Comparison of ENCODE assay signal across 15 mouse cellular contexts in the genomic region with DNA sequence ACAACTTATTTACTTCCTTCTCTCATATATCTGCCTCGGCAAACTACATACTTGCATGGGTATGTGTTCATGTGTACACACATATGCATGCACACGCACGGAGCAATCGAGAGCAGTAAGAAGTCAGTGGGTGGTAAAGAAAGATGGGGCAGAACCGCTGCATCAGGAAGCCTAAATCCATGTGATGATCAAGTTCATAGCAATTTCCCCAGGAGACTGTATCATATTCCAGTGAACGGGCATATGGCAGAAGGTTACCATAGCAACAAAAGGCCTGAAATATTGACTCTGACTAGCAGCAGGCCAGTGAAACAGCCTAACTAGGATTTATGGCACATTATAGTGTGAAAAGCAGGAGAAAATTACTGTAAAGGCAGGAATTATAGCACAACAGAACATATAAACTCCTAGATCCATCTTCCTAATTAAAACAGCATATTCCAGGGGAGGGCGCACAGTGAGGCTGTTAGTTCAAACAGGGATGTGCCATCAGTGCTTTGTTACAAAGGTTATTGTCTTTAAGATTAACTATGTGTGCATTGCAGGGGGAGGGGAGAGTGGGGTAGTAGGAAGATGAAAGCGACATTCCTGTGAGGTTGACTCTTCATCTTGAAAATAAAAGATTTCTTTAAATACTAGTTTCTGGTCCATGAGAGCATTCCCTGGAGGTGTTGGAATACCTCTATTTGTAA.
DNase-seq lines count a peak whose midpoint lies in the region; ATAC-seq and TF ChIP-seq lines count a peak whose summit lies in the region.
"Had no signal": no experiment of that assay in that cellular context is flagged by ENCODE, and none has a peak within 500 bp of the region (broad histone marks: within the 10 kb centered on the region; RNA-seq: fewer than 3 reads in every experiment).

No protein-coding gene starts in this region.

- H3K36me3 ChIP-seq in hindbrain, embryonic 11.5 days (ENCODE audit: control insufficient read depth, insufficient read depth, low read length): no peaks in the 10 kb centered on the region
- no peaks in the 10 kb centered on the region for H3K36me3 ChIP-seq in hindbrain, embryonic 10.5 days
- H3K36me3 ChIP-seq in hindbrain, embryonic 12.5 days: no peaks in the 10 kb centered on the region
- no peaks in the 10 kb centered on the region for H3K36me3 ChIP-seq in midbrain, embryonic 14.5 days (ENCODE audit: control insufficient read depth, insufficient read depth, low read length)
- no peaks in the 10 kb centered on the region for H3K36me3 ChIP-seq in liver, postnatal 0 days (replicated peaks; ENCODE audit: insufficient read depth, low read length)
- H3K36me3 ChIP-seq: G1E; kidney, embryonic 15.5 days; liver, embryonic 15.5 days had no signal

- H3K4me3 ChIP-seq in hindbrain, embryonic 11.5 days (ENCODE audit: low read depth, low read length): no peak overlapping the region
- no peak overlapping the region for H3K4me3 ChIP-seq in hindbrain, embryonic 10.5 days
- no peak overlapping the region for H3K4me3 ChIP-seq in hindbrain, embryonic 12.5 days
- H3K4me3 ChIP-seq in midbrain, embryonic 14.5 days (replicated peaks; ENCODE audit: low read depth, low read length): no peak overlapping the region
- H3K4me3 ChIP-seq in liver, postnatal 0 days (ENCODE audit: low read depth, low read length): no peak overlapping the region
- H3K4me3 ChIP-seq: kidney, embryonic 15.5 days; liver, embryonic 15.5 days had no signal

- peak; percentile 80 for ATAC-seq in hindbrain, embryonic 11.5 days (ENCODE audit: low FRiP score)
- ATAC-seq in hindbrain, embryonic 12.5 days (ENCODE audit: low FRiP score): peak; percentile 79
- ATAC-seq in midbrain, embryonic 14.5 days (ENCODE audit: low FRiP score, low TSS enrichment): no peak; the same call in 1 of the 2 replicates
- ATAC-seq in liver, postnatal 0 days: no peak

- H3K4me1 ChIP-seq in hindbrain, embryonic 11.5 days (replicated peaks; ENCODE audit: control insufficient read depth, insufficient read depth, low read length): no peaks in the 10 kb centered on the region
- 0 out of 2 replicates have a peak, but pooled peaks cover 5% of the 10 kb centered on the region for H3K4me1 ChIP-seq in hindbrain, embryonic 10.5 days (replicated peaks)
- peaks cover 8% of the 10 kb centered on the region for H3K4me1 ChIP-seq in hindbrain, embryonic 12.5 days
- H3K4me1 ChIP-seq in midbrain, embryonic 14.5 days (ENCODE audit: control insufficient read depth, insufficient read depth, low read length): peaks cover 3% of the 10 kb centered on the region; the same call in 1 of the 2 replicates
- no peaks in the 10 kb centered on the region for H3K4me1 ChIP-seq in liver, postnatal 0 days (ENCODE audit: insufficient read depth)
- H3K4me1 ChIP-seq: kidney, embryonic 15.5 days; liver, embryonic 15.5 days had no signal

- TF ChIP-seq CTCF in liver, postnatal 0 days (IDR thresholded peaks at IDR 0.05; ENCODE audit: low read depth): no peak

- no peak overlapping the region for H3K4me2 ChIP-seq in hindbrain, embryonic 11.5 days (replicated peaks; ENCODE audit: low read depth, low read length)
- no peak overlapping the region for H3K4me2 ChIP-seq in hindbrain, embryonic 12.5 days (replicated peaks)
- H3K4me2 ChIP-seq in midbrain, embryonic 14.5 days (ENCODE audit: low read length): no peak overlapping the region
- no peak overlapping the region for H3K4me2 ChIP-seq in liver, postnatal 0 days (ENCODE audit: low read depth, low read length)
- H3K4me2 ChIP-seq: kidney, embryonic 15.5 days; liver, embryonic 15.5 days had no signal

- 69% methylated on average over 8 of the region's 8 CpGs for WGBS in hindbrain, embryonic 11.5 days
- WGBS in hindbrain, embryonic 10.5 days: 74% methylated on average over 8 of the region's 8 CpGs
- 65% methylated on average over 8 of the region's 8 CpGs for WGBS in hindbrain, embryonic 12.5 days
- 65% methylated on average over 8 of the region's 8 CpGs for WGBS in midbrain, embryonic 14.5 days
- 74% methylated on average over 8 of the region's 8 CpGs for WGBS in liver, postnatal 0 days (ENCODE audit: insufficient replicate concordance)

- peak; percentile 31 for DNase-seq in hindbrain, embryonic 11.5 days (ENCODE audit: low spot score)
- no peak for DNase-seq in hindbrain, embryonic 10.5 days (ENCODE audit: low spot score)
- peak; percentile 80 for DNase-seq in midbrain, embryonic 14.5 days
- peak; percentile 35 for DNase-seq in retina, postnatal 1 day
- DNase-seq in cerebellum, adult 11 months: no peak
- no peak for DNase-seq in gastrocnemius, postnatal 10 days
- DNase-seq in liver, postnatal 0 days: no peak
- DNase-seq: adrenal gland, postnatal 25 days; cerebellum, adult 18-20 months; heart, postnatal 36 days had no signal

- H3K9ac ChIP-seq in hindbrain, embryonic 11.5 days (ENCODE audit: low read depth, low read length): no peak overlapping the region
- no peak overlapping the region for H3K9ac ChIP-seq in hindbrain, embryonic 12.5 days
- H3K9ac ChIP-seq in midbrain, embryonic 14.5 days (replicated peaks; ENCODE audit: low read length): no peak overlapping the region
- H3K9ac ChIP-seq in liver, postnatal 0 days (replicated peaks): no peak overlapping the region
- H3K9ac ChIP-seq: kidney, embryonic 15.5 days; liver, embryonic 15.5 days had no signal

- peak overlapping the region; percentile 33; the same call in 1 of the 2 replicates for H3K27ac ChIP-seq in hindbrain, embryonic 11.5 days (ENCODE audit: low read depth, low read length)
- H3K27ac ChIP-seq in hindbrain, embryonic 10.5 days: no peak overlapping the region
- peak overlapping the region; percentile 81 for H3K27ac ChIP-seq in hindbrain, embryonic 12.5 days
- H3K27ac ChIP-seq in midbrain, embryonic 14.5 days (replicated peaks; ENCODE audit: low read depth, low read length): peak overlapping the region; percentile 73
- no peak overlapping the region for H3K27ac ChIP-seq in liver, postnatal 0 days (ENCODE audit: low read depth)
- H3K27ac ChIP-seq: kidney, embryonic 15.5 days; liver, embryonic 15.5 days; macrophage had no signal

- H3K27me3 ChIP-seq in hindbrain, embryonic 11.5 days (ENCODE audit: control insufficient read depth, insufficient read depth, low read length): no peaks in the 10 kb centered on the region
- H3K27me3 ChIP-seq in hindbrain, embryonic 10.5 days (ENCODE audit: insufficient read depth, poor library complexity, severe bottlenecking): no peaks in the 10 kb centered on the region
- H3K27me3 ChIP-seq in hindbrain, embryonic 12.5 days: no peaks in the 10 kb centered on the region
- no peaks in the 10 kb centered on the region for H3K27me3 ChIP-seq in midbrain, embryonic 14.5 days (ENCODE audit: control insufficient read depth, insufficient read depth, low read length)
- no peaks in the 10 kb centered on the region for H3K27me3 ChIP-seq in liver, postnatal 0 days (ENCODE audit: insufficient read depth, low read length)
- H3K27me3 ChIP-seq: kidney, embryonic 15.5 days; liver, embryonic 15.5 days had no signal

- no peaks in the 10 kb centered on the region for H3K9me3 ChIP-seq in hindbrain, embryonic 11.5 days (ENCODE audit: control insufficient read depth, low read length)
- no peaks in the 10 kb centered on the region for H3K9me3 ChIP-seq in hindbrain, embryonic 10.5 days
- no peaks in the 10 kb centered on the region for H3K9me3 ChIP-seq in hindbrain, embryonic 12.5 days (replicated peaks)
- no peaks in the 10 kb centered on the region for H3K9me3 ChIP-seq in midbrain, embryonic 14.5 days (ENCODE audit: control insufficient read depth, low read length)
- no peaks in the 10 kb centered on the region for H3K9me3 ChIP-seq in liver, postnatal 0 days (ENCODE audit: low read length)
- H3K9me3 ChIP-seq: kidney, embryonic 15.5 days; liver, embryonic 15.5 days had no signal

- TF ChIP-seq EP300 in liver, postnatal 0 days (IDR thresholded peaks at IDR 0.05; ENCODE audit: low read depth): no peak

Comparison
In these comparisons a context has a peak if more than half of its experiments do, and no peak if none do; other contexts are left out.
1. DNase-seq: peak in hindbrain, embryonic 11.5 days (single experiment), midbrain, embryonic 14.5 days (single experiment) and retina, postnatal 1 day (single experiment); none in hindbrain, embryonic 10.5 days (single experiment), cerebellum, adult 11 months (single experiment), gastrocnemius, postnatal 10 days (single experiment) and liver, postnatal 0 days (single experiment).
2. H3K27ac ChIP-seq: peak in hindbrain, embryonic 11.5 days (single experiment), hindbrain, embryonic 12.5 days (single experiment) and midbrain, embryonic 14.5 days (single experiment); none in hindbrain, embryonic 10.5 days (single experiment) and liver, postnatal 0 days (single experiment).
3. ATAC-seq: peak in hindbrain, embryonic 11.5 days (single experiment) and hindbrain, embryonic 12.5 days (single experiment); none in midbrain, embryonic 14.5 days (single experiment) and liver, postnatal 0 days (single experiment).